Mouse (Mus musculus) limb, embryonic 12.5 days (tissue): ENCODE measurements around the gene 4930503B20Rik. TPM values are rescaled to one million over a fixed set of nuclear protein-coding genes. Genes with fewer than 3 reads are reported as not detected.

ENCODE experiments used
- ATAC-seq: fragments of 200-750 bp; cut with Nextera tagmentation; 2 replicates; pipeline ENCODE4 v1.8.0; 2017; ENCODE audit warnings: low read depth, moderate TSS enrichment; ENCODE audit not compliant: insufficient number of reproducible peaks, insufficient read depth, low FRiP score, low TSS enrichment
- H3K27ac ChIP-seq: fragments of 300-500 bp; sonication (generic); 2 replicates; pipeline ENCODE4 v1.5.1; 2016; ENCODE audit warnings: mild to moderate bottlenecking, moderate library complexity
- H3K27me3 ChIP-seq: fragments of 300-500 bp; sonication (generic); 2 replicates; pipeline ENCODE4 v1.6.1; 2016; ENCODE audit warnings: mild to moderate bottlenecking, moderate library complexity
- H3K36me3 ChIP-seq: fragments of 300-500 bp; sonication (generic); 2 replicates; pipeline ENCODE4 v1.6.1; 2016; ENCODE audit warnings: mild to moderate bottlenecking, moderate library complexity
- H3K4me1 ChIP-seq: fragments of 300-500 bp; sonication (generic); replicated peaks from 2 replicates; pipeline ENCODE4 v1.6.1; 2016
- H3K4me2 ChIP-seq: fragments of 300-500 bp; sonication (generic); 2 replicates; pipeline ENCODE4 v1.6.1; 2016; ENCODE audit warnings: mild to moderate bottlenecking, moderate library complexity
- H3K4me3 ChIP-seq: fragments of 300-500 bp; sonication (generic); replicated peaks from 2 replicates; pipeline ENCODE4 v1.5.1; 2016; ENCODE audit warnings: mild to moderate bottlenecking
- H3K9ac ChIP-seq: fragments of 300-500 bp; sonication (generic); replicated peaks from 2 replicates; pipeline ENCODE4 v1.6.1; 2016; ENCODE audit warnings: mild to moderate bottlenecking, moderate library complexity
- H3K9me3 ChIP-seq: fragments of 300-500 bp; sonication (generic); 2 replicates; pipeline ENCODE4 v1.6.1; 2016; ENCODE audit warnings: mild to moderate bottlenecking, moderate library complexity
- WGBS: fragments of 180-500 bp; shearing (Covaris S2); methylation state at CpG from one replicate; pipeline ENCODE4 v1.1.7; 2016; 5-methylcytosine and 5-hydroxymethylcytosine counted together
- polyA plus RNA-seq: library from polyadenylated mRNA; unstranded; fragments of >200 nt; fragmentation: Nextera tagmentation; extraction: Ambion mirVana; gene quantifications from 2 replicates; pipeline ENCODE4 v1.2.1, GENCODE M21; 2016

Gene 4930503B20Rik
- polyA plus RNA-seq = not detected in 2 replicates

DNA sequence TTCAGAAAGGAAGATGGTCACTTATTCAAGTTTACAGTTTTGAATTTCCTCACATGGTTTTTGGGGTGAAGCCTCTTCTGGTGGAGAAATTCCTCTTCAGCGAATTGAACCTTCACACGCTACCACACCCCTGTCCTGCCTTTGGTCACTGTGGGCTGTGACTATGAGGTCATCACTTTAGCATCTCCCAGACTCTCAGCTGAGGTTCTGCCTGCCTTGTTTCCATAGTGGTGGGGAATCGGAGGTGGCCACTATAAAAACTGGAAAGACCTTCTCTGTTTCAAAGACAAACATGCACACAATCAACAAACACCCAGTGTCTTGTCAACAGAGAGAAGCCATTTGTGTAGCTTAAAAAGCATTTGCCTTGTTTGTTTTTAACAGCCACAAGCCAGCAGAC lies at the start of gene 4930503B20Rik:
TSS of gene 4930503B20Rik (minus strand) at position 101 of the 400 bp plus-strand sequence.
- 87% methylated on average over 3 of the region's 3 CpGs for WGBS

DNA sequence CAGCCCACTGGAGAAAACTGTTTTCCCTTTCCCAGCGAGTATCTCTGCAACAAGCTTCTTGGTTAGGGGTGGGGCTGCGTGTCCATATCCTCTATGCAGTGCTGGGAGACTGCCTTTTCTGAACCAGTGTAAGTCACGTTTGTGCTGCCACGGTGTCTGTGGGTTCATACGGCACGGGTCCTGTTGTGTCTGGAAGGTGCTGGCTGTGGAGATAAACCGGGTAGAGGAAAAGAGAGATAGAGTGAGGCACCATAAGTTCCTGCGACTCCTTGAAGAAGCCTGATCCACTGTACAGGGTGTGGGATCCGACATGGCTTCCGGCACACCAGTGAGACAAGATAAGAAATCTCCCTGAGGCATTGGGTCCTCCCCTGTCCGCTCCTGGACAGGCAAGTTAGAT lies 48.9 kb upstream of the 4930503B20Rik start:
- Histone ChIP-seq H3K4me1 (0 out of 2 replicates have a peak, but pooled peaks cover 3% of the 10 kb centered on the region), H3K9ac (no peak overlapping the region), H3K27ac (no peak overlapping the region), H3K36me3 (no peaks in the 10 kb centered on the region), H3K27me3 (no peaks in the 10 kb centered on the region), H3K9me3 (no peaks in the 10 kb centered on the region), H3K4me2 (no peak overlapping the region), H3K4me3 (no peak overlapping the region)
- WGBS = 88% methylated on average over 11 of the region's 11 CpGs
- ATAC-seq = no peak

More for the DNA sequence above, at the start of gene 4930503B20Rik:
- no peak within 1 kb of the TSS for H3K4me2 ChIP-seq
- peaks cover 3% of the 10 kb centered on the region; the same call in 1 of the 2 replicates for H3K27me3 ChIP-seq
- H3K4me1 ChIP-seq = no peaks in the 10 kb centered on the region
- no peaks in the 10 kb centered on the region for H3K9me3 ChIP-seq
- no peak within 1 kb of the TSS for H3K9ac ChIP-seq
- H3K27ac ChIP-seq = no peak within 1 kb of the TSS
- no peak within 1 kb of the TSS for H3K4me3 ChIP-seq
- no peaks in the 10 kb centered on the region for H3K36me3 ChIP-seq
- ATAC-seq = no peak

DNA sequence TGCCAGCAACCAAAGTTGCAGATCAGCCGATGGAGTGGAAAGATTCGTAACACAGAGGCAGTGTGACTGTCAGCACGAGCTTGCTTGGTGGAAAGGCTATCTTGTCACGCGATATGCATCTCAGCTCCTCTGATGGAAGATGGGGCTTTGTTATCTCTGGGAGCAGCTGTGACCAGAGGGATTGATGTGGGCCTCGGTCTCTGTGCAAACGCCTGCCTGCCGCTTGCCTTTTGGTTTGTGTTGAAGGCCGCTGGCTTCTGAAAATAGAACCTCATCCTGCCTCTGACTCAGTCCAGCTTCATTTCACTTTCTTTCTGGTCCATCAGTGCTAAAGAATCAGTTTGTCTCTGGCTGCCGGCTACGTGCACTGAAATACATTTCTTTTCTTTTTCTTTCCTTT lies 47.9 kb upstream of the 4930503B20Rik start:
- no peaks in the 10 kb centered on the region for H3K36me3 ChIP-seq
- 75% methylated on average over 11 of the region's 11 CpGs for WGBS
- no peak overlapping the region for H3K4me3 ChIP-seq
- H3K9ac ChIP-seq = no peak overlapping the region
- no peak overlapping the region for H3K4me2 ChIP-seq
- ATAC-seq = no peak
- H3K9me3 ChIP-seq = no peaks in the 10 kb centered on the region
- H3K27me3 ChIP-seq = no peaks in the 10 kb centered on the region
- H3K4me1 ChIP-seq = no peaks in the 10 kb centered on the region
- no peak overlapping the region for H3K27ac ChIP-seq

DNA sequence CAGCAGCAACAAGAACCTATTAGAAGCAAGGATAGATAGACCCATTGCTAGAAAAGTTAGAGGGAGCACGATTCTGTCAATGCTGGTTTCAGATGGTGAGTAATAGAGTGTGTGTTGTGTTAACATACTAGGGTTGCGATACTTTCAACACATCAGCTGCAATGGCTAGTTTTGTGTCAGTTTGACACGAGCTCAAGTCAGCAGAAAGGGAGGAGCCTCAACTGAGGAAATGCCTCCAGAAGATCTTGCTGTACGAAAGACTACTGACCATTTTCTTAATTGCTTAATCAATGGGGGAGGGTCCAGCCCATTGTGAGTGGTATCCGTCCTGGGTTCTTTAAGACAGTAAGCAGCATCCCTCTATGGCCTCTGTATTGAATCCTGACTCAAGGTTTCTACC lies 41.4 kb upstream of the 4930503B20Rik start:
- Histone ChIP-seq H3K4me2 (no peak overlapping the region), H3K4me1 (no peaks in the 10 kb centered on the region), H3K4me3 (no peak overlapping the region), H3K9me3 (no peaks in the 10 kb centered on the region), H3K36me3 (no peaks in the 10 kb centered on the region), H3K9ac (no peak overlapping the region), H3K27ac (no peak overlapping the region), H3K27me3 (no peaks in the 10 kb centered on the region)
- WGBS = 88% methylated on average over 5 of the region's 5 CpGs
- no peak for ATAC-seq

DNA sequence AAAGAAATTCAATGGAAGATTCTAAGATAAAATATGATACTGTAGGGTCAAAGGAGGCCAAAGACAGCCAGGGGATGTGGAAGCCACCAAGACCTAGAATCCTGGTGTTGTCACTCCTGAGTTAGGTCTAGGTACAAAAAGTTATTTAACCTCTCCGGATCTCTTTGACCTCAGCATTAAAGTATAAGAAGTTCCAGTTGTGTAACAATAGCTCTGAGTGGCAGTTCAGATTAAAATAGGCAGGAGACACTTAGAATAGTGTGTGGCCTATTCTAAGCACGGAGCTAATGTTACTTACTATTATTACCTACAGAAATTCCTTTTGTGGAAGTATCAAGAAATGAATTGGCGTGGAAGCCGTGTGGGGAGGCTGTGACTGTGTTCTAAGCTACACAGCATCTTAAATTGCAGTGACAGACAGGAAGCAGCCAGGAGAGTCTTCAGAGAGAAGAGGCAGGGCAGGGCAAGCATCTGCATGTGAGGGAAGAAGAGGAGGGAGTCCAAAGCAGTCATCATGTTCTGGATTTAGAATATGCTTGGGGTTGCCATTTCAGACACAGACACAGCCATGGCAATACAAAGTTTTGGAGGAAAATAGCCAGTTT lies 36.1 kb upstream of the 4930503B20Rik start:
- H3K4me1 ChIP-seq = peaks cover 10% of the 10 kb centered on the region
- no peak for ATAC-seq
- no peak overlapping the region for H3K4me2 ChIP-seq
- H3K27me3 ChIP-seq = 0 out of 2 replicates have a peak, but pooled peaks cover 3% of the 10 kb centered on the region
- H3K4me3 ChIP-seq = no peak overlapping the region
- H3K36me3 ChIP-seq = no peaks in the 10 kb centered on the region
- WGBS = 74% methylated on average over 4 of the region's 4 CpGs
- H3K9ac ChIP-seq = no peak overlapping the region
- no peaks in the 10 kb centered on the region for H3K9me3 ChIP-seq
- no peak overlapping the region for H3K27ac ChIP-seq

DNA sequence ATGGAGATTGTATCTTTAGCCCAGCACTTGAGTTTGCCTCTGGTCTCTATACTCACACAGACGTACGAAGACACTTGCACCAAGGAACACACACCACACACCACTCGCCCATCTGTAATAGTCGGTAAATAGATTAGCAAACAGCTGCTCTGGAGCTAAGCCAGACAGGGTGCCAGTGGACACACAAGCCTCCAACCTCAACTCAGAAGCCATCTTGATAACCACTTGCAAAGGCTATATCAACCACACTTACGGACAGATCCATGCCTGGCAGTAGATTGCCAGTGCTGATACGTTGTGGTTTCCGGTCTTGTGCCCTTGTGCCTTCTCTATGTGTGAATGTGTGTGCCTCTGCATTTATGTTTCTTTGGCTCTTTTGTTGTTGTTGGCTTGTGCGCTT lies 35.3 kb upstream of the 4930503B20Rik start:
- Histone ChIP-seq H3K4me1 (peaks cover 17% of the 10 kb centered on the region), H3K27me3 (0 out of 2 replicates have a peak, but pooled peaks cover 3% of the 10 kb centered on the region), H3K4me3 (no peak overlapping the region), H3K4me2 (no peak overlapping the region), H3K27ac (no peak overlapping the region), H3K9ac (no peak overlapping the region), H3K36me3 (no peaks in the 10 kb centered on the region), H3K9me3 (no peaks in the 10 kb centered on the region)
- WGBS = 93% methylated on average over 8 of the region's 8 CpGs
- no peak for ATAC-seq

DNA sequence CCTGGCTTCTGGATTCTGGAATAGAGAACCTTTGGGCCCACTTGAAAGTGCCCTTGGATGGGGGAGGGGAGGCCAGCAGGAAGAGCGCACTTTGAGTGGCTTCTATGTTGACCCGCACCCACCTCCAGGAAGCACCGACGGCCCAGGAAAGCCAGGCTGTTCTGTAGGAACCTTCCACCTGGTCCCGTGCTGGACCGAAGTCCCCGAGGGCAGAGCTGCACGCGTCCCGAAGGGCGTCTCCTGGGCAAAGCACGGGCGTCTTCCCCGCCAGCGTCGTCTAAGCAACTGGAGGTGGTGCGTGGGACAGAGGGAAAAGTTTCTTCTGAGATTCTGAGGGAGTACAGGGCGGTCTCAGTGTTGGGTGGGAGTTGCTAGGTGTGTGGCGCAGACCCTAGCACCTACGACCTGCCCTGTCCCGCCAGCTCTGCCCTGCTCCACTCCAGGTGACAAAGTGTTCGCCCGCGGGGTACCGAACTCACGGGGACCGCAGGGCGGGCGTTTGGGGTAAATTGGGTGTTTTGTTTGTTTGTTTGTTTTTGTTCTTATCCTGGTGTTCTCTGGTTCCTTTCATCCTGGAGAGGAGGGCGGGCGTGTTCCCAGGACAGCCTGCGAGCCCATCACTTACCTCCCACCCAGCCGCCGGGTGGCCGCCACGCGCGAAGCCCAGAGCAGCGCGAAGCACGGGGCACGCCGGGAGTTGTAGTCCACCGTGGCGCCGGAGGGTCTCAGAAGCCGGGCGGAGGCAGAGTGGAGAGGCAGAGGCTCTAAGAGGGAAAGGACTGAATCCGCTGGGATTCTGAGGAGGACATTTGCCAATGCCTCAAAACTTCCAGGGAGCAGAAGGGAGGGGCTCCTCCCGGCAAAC lies 33.9 kb upstream of the 4930503B20Rik start, which contains the start of gene Samd13:
TSS of gene Samd13 (minus strand) at position 782 of the 865 bp plus-strand sequence.
- no peaks in the 10 kb centered on the region for H3K9me3 ChIP-seq
- 4% methylated on average over 50 of the region's 50 CpGs for WGBS
- H3K36me3 ChIP-seq = no peaks in the 10 kb centered on the region
- 0 out of 2 replicates have a peak, but pooled peaks cover 3% of the 10 kb centered on the region for H3K27me3 ChIP-seq
- peak within 1 kb of the TSS; percentile 54 for H3K4me3 ChIP-seq
- H3K9ac ChIP-seq = peak within 1 kb of the TSS; percentile 61
- H3K4me2 ChIP-seq = peak within 1 kb of the TSS; percentile 82
- ATAC-seq = peak; percentile 92
- no peak within 1 kb of the TSS for H3K27ac ChIP-seq
- H3K4me1 ChIP-seq = peaks cover 23% of the 10 kb centered on the region

DNA sequence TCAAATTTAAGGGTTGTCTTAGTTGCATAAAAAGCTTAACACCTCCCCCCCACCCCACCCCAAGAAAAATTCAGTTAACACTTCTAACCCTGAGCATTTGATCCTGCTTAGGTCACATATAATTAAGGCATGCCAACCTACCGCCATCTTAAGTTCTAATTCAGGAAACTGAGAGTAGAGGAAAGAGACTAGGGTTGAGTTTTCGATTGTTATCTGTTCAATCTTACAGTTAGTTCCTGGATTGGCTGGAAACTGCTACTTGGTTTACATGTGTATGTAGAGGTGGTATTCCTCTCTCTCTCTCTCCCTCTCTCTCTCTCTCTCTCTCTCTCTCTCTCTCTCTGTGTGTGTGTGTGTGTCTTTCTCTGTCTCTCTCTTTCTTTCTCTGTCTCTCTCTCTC lies 32.0 kb upstream of the 4930503B20Rik start:
- Histone ChIP-seq H3K9ac (no peak overlapping the region), H3K4me3 (no peak overlapping the region), H3K4me1 (peaks cover 23% of the 10 kb centered on the region), H3K27ac (0 out of 2 replicates have a peak overlapping the region, but pooled peaks have one; percentile 79), H3K4me2 (no peak overlapping the region), H3K36me3 (no peaks in the 10 kb centered on the region), H3K27me3 (0 out of 2 replicates have a peak, but pooled peaks cover 3% of the 10 kb centered on the region), H3K9me3 (no peaks in the 10 kb centered on the region)
- no peak for ATAC-seq
- WGBS = 72% methylated on average over 2 of the region's 2 CpGs

DNA sequence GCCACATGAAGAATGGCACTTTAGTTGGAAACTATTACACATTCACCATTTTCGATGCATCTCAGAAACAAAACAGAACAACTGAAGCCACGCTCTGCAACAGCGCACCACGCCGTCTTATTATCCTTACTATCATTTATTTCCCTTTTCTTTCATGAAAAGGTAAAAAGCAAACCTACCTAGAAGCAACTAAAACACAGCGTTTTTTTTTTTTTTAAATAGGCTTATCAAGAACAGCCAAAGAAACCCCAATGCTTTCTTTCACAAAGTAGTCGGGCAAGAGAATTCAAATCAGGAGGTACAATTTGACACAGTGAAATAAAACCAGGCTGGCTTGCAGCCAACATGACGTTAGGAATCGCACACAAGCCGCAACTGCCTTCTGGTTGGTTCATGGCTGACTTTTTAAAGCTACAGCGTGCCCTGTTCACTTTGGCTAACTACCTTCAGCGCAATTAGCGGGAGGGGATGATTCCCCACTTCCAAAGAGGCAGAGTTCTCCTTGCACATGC lies 31.1 kb upstream of the 4930503B20Rik start:
- no peak; the same call in 1 of the 2 replicates for ATAC-seq
- Histone ChIP-seq H3K27ac (peak overlapping the region; percentile 79), H3K4me3 (no peak overlapping the region; the same call in 1 of the 2 replicates), H3K9me3 (no peaks in the 10 kb centered on the region), H3K27me3 (0 out of 2 replicates have a peak, but pooled peaks cover 3% of the 10 kb centered on the region), H3K9ac (no peak overlapping the region; the same call in 1 of the 2 replicates), H3K4me2 (peak overlapping the region; percentile 39), H3K4me1 (peaks cover 23% of the 10 kb centered on the region), H3K36me3 (no peaks in the 10 kb centered on the region)
- WGBS = 48% methylated on average over 13 of the region's 13 CpGs

DNA sequence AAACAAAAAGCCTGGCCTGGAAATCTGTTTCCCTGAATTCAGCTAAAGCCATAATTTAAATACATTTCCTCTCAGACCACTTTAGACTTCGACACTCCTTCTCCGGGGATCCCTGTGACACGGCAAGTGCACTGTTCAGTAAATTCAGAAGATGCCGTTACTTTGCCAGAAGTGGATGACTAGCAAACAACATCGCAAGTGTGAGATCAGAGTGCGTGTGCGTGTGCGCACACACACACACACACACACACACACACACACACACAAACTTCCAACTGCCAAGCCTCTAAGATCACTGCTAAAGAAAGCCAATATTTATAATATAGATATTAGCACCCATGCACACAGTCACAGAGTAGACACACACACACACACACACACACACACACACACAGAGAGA lies 30.6 kb upstream of the 4930503B20Rik start:
- Histone ChIP-seq H3K4me3 (no peak overlapping the region), H3K27ac (peak overlapping the region; percentile 79; the same call in 1 of the 2 replicates), H3K9ac (no peak overlapping the region), H3K36me3 (no peaks in the 10 kb centered on the region), H3K4me1 (peaks cover 23% of the 10 kb centered on the region), H3K27me3 (0 out of 2 replicates have a peak, but pooled peaks cover 3% of the 10 kb centered on the region), H3K4me2 (peak overlapping the region; percentile 39), H3K9me3 (no peaks in the 10 kb centered on the region)
- WGBS = 71% methylated on average over 8 of the region's 8 CpGs
- ATAC-seq = no peak

DNA sequence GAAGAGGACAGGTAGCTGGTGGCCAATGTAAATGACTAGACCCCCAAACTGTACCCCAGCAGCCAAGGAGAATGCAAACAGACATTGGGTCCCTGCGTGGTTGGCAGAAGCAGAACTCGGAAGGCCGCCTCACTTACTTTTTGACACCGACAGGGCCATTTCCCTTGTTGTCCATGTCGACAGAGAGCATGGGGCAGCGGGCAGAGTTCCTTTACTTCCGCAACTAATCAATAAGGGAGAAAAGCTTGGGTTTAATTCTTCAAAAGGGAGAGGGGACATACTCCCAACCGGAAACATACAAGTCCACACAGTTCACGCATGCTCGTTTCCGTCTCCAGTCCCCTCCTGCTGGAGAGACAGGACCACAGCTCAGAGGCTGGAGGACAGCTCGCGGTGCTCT lies 29.5 kb upstream of the 4930503B20Rik start:
- no peak for ATAC-seq
- Histone ChIP-seq H3K4me2 (no peak overlapping the region), H3K4me1 (peaks cover 19% of the 10 kb centered on the region), H3K27ac (no peak overlapping the region), H3K27me3 (0 out of 2 replicates have a peak, but pooled peaks cover 3% of the 10 kb centered on the region), H3K9ac (no peak overlapping the region), H3K9me3 (no peaks in the 10 kb centered on the region), H3K36me3 (no peaks in the 10 kb centered on the region), H3K4me3 (no peak overlapping the region)
- 93% methylated on average over 13 of the region's 13 CpGs for WGBS
